Mouse (Mus musculus) liver, postnatal 0 days (tissue): ENCODE results near the gene Stx3. TPM values are rescaled to one million over a fixed set of nuclear protein-coding genes. Genes with fewer than 3 reads are reported as not detected.

Source experiments
- ATAC-seq: fragments of 200-750 bp; cut with Nextera tagmentation; 2 replicates; pipeline ENCODE4 v1.8.0; 2017; ENCODE audit warnings: mild to moderate bottlenecking, moderate library complexity
- DNase-seq: peaks from one replicate; pipeline ENCODE4 v3.0.0-alpha.2; 2016
- H3K27ac ChIP-seq: fragments of 300-500 bp; sonication (generic); 2 replicates; pipeline ENCODE4 v1.5.1; 2014; ENCODE audit warnings: antibody characterized with exemption, moderate library complexity, mild to moderate bottlenecking, low read depth
- H3K27me3 ChIP-seq: fragments of 300-500 bp; sonication (generic); 2 replicates; pipeline ENCODE4 v1.6.1; 2014; ENCODE audit warnings: low read length, control low read depth, mixed read lengths; ENCODE audit not compliant: insufficient read depth
- H3K36me3 ChIP-seq: fragments of 300-500 bp; sonication (generic); replicated peaks from 2 replicates; pipeline ENCODE4 v1.6.1; 2014; ENCODE audit warnings: mild to moderate bottlenecking, control low read depth, low read length, moderate library complexity, mixed read lengths; ENCODE audit not compliant: insufficient read depth
- H3K4me1 ChIP-seq: fragments of 300-500 bp; sonication (generic); 2 replicates; pipeline ENCODE4 v1.6.1; 2014; ENCODE audit warnings: antibody characterized with exemption, mild to moderate bottlenecking, control low read depth; ENCODE audit not compliant: insufficient read depth
- H3K4me2 ChIP-seq: fragments of 300-500 bp; sonication (generic); 2 replicates; pipeline ENCODE4 v1.6.1; 2014; ENCODE audit warnings: low read depth, mild to moderate bottlenecking, low read length, moderate library complexity, mixed read lengths
- H3K4me3 ChIP-seq: fragments of 300-500 bp; sonication (generic); 2 replicates; pipeline ENCODE4 v1.5.1; 2014; ENCODE audit warnings: low read depth, low read length
- H3K9ac ChIP-seq: fragments of 300-500 bp; sonication (generic); replicated peaks from 2 replicates; pipeline ENCODE4 v1.6.1; 2014; ENCODE audit warnings: mild to moderate bottlenecking, moderate library complexity
- H3K9me3 ChIP-seq: fragments of 300-500 bp; sonication (generic); 2 replicates; pipeline ENCODE4 v1.6.1; 2016; ENCODE audit warnings: mild to moderate bottlenecking, control low read depth, low read length, mixed read lengths
- CTCF ChIP-seq: sonication (generic); IDR thresholded peaks from 2 replicates; pipeline ENCODE4 v1.5.1; 2016; ENCODE audit warnings: antibody characterized with exemption, low read depth
- EP300 ChIP-seq: IDR thresholded peaks from 2 replicates; pipeline ENCODE4 v1.6.1; 2016; ENCODE audit warnings: antibody characterized with exemption, low read depth, mild to moderate bottlenecking
- WGBS: fragments of 180-500 bp; shearing (Covaris S2); extraction: QIAGEN DNeasy Blood & Tissue Kit; methylation state at CpG from one replicate; pipeline ENCODE4 v1.1.7; 2014; ENCODE audit not compliant: insufficient replicate concordance; 5-methylcytosine and 5-hydroxymethylcytosine counted together
- polyA plus RNA-seq: library from polyadenylated mRNA; unstranded; fragments of >200 nt; fragmentation: Nextera tagmentation; extraction: Ambion mirVana; gene quantifications from 2 replicates; pipeline ENCODE4 v1.2.1, GENCODE M21; 2015

Stx3 gene
- polyA plus RNA-seq, 1 experiment from 2014 or later, result 3.7 TPM

GRCm38 (mm10) chr19:11846333-11846732, 27.1 kb upstream of the Stx3 start:
- 66% methylated on average over 4 of the region's 4 CpGs for WGBS
- ATAC-seq (no peak), DNase-seq (no peak)
- Histone ChIP-seq H3K9ac (no peak overlapping the region), H3K27ac (no peak overlapping the region), H3K4me3 (no peak overlapping the region), H3K4me1 (no peaks in the 10 kb centered on the region), H3K36me3 (no peaks in the 10 kb centered on the region), H3K27me3 (no peaks in the 10 kb centered on the region), H3K9me3 (no peaks in the 10 kb centered on the region), H3K4me2 (no peak overlapping the region)
- no peak for TF ChIP-seq EP300
- TF ChIP-seq CTCF, result no peak

GRCm38 (mm10) chr19:11839119-11839518, 19.9 kb upstream of the Stx3 start, which contains the start of gene Olfr1417:
Gene Olfr1417, minus strand, starts transcription at chr19:11839219.
- Histone ChIP-seq H3K4me1 (no peaks in the 10 kb centered on the region), H3K9me3 (no peaks in the 10 kb centered on the region), H3K27me3 (no peaks in the 10 kb centered on the region), H3K27ac (no peak within 1 kb of the TSS), H3K36me3 (no peaks in the 10 kb centered on the region), H3K4me3 (no peak within 1 kb of the TSS), H3K4me2 (no peak within 1 kb of the TSS), H3K9ac (no peak within 1 kb of the TSS)
- no peak for ATAC-seq
- no peak for DNase-seq
- 75% methylated on average over 4 of the region's 4 CpGs for WGBS
- TF ChIP-seq EP300 (no peak), CTCF (no peak)

- no peaks in the 10 kb centered on the region for H3K4me1 ChIP-seq
- H3K27ac ChIP-seq, result no peak overlapping the region
- 64% methylated on average over 4 of the region's 4 CpGs for WGBS
- H3K9me3 ChIP-seq, result no peaks in the 10 kb centered on the region
- H3K4me3 ChIP-seq, result no peak overlapping the region
- no peak for TF ChIP-seq EP300
- TF ChIP-seq CTCF, result no peak
- no peaks in the 10 kb centered on the region for H3K36me3 ChIP-seq
- DNase-seq (no peak), ATAC-seq (no peak)
- peaks cover 17% of the 10 kb centered on the region for H3K27me3 ChIP-seq
- no peak overlapping the region for H3K4me2 ChIP-seq
- H3K9ac ChIP-seq, result no peak overlapping the region
These were observed 4.3 kb upstream of the Stx3 start for GRCm38 (mm10) chr19:11823346-11824065.

GRCm38 (mm10) chr19:11820211-11820610, 1.0 kb upstream of the Stx3 start:
- H3K27ac ChIP-seq, result no peak overlapping the region
- WGBS, result 32% methylated on average over 6 of the region's 6 CpGs
- no peaks in the 10 kb centered on the region for H3K36me3 ChIP-seq
- no peaks in the 10 kb centered on the region for H3K9me3 ChIP-seq
- H3K27me3 ChIP-seq, result peaks cover 29% of the 10 kb centered on the region
- no peak overlapping the region for H3K4me2 ChIP-seq
- TF ChIP-seq EP300 (no peak), CTCF (no peak)
- DNase-seq (no peak), ATAC-seq (no peak)
- 0 out of 2 replicates have a peak overlapping the region, but pooled peaks have one; percentile 67 for H3K4me3 ChIP-seq
- no peak overlapping the region for H3K9ac ChIP-seq
- no peaks in the 10 kb centered on the region for H3K4me1 ChIP-seq

- Histone ChIP-seq H3K4me3 (peak overlapping the region; percentile 67; the same call in 1 of the 2 replicates), H3K36me3 (no peaks in the 10 kb centered on the region), H3K27ac (no peak overlapping the region), H3K27me3 (peaks cover 29% of the 10 kb centered on the region), H3K9me3 (no peaks in the 10 kb centered on the region), H3K9ac (no peak overlapping the region), H3K4me2 (peak overlapping the region; percentile 88), H3K4me1 (no peaks in the 10 kb centered on the region)
- DNase-seq (peak; percentile 71), ATAC-seq (0 out of 2 replicates have a peak, but pooled peaks have one; percentile 37)
- 3% methylated on average over 15 of the region's 15 CpGs for WGBS
- peak; percentile 59 for TF ChIP-seq CTCF
- no peak for TF ChIP-seq EP300
These were observed 597 bp upstream of the Stx3 start for GRCm38 (mm10) chr19:11819800-11820199.

- Histone ChIP-seq H3K4me3 (peak overlapping the region; percentile 67), H3K36me3 (no peaks in the 10 kb centered on the region), H3K4me2 (peak overlapping the region; percentile 88), H3K9ac (peak overlapping the region; percentile 44), H3K4me1 (no peaks in the 10 kb centered on the region; the same call in 1 of the 2 replicates), H3K9me3 (no peaks in the 10 kb centered on the region), H3K27ac (no peak overlapping the region), H3K27me3 (peaks cover 29% of the 10 kb centered on the region)
- ATAC-seq, result peak; percentile 84
- 1% methylated on average over 67 of the region's 83 CpGs for WGBS
- DNase-seq, result peak; percentile 49
- TF ChIP-seq CTCF (no peak), EP300 (no peak)
These were observed 732 bp downstream of the Stx3 start for GRCm38 (mm10) chr19:11818199-11819142.
